ENCODE assay signal across 14 mouse cellular contexts in the genomic region with DNA sequence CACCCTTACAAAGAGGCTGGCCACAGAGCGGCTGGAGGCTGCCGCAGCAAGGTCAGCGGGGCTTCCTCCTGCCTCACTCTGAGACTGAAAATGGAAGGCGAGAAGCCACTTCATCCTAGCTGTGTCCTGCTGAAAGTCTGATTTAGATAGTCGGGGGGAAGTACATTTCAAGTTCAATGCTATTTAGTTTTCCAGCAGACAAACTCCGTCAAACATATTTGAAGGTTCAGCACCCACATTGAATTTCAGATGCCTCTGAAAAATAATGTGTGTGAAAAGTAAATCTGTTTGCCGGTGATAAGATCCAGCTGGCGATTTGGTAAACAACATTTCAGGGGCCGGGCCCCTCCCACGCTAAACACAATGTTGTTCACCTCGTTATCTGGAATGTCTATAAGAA. TPM values are rescaled to one million over a fixed set of nuclear protein-coding genes. Genes with fewer than 3 reads are reported as not detected.
DNase-seq lines count a peak whose midpoint lies in the region; ATAC-seq lines count a peak whose summit lies in the region.
"Had no signal": no experiment of that assay in that cellular context is flagged by ENCODE, and none has a peak within 500 bp of the region (broad histone marks: within the 10 kb centered on the region; RNA-seq: fewer than 3 reads in every experiment).

No protein-coding gene starts in this region.

- H3K9ac ChIP-seq in embryonic facial prominence, embryonic 11.5 days (replicated peaks; ENCODE audit: low read length), result no peak overlapping the region
- no peak overlapping the region for H3K9ac ChIP-seq in hindbrain, embryonic 11.5 days (ENCODE audit: low read depth, low read length)
- no peak overlapping the region for H3K9ac ChIP-seq in hindbrain, embryonic 14.5 days
- H3K9ac ChIP-seq in midbrain, embryonic 11.5 days (ENCODE audit: low read length), result no peak overlapping the region
- no peak overlapping the region for H3K9ac ChIP-seq in midbrain, embryonic 15.5 days
- no peak overlapping the region for H3K9ac ChIP-seq in limb, embryonic 12.5 days (replicated peaks)
- H3K9ac ChIP-seq: embryonic facial prominence, embryonic 12.5 days had no signal

- H3K9me3 ChIP-seq in embryonic facial prominence, embryonic 11.5 days (replicated peaks; ENCODE audit: control insufficient read depth, low read length), result no peaks in the 10 kb centered on the region
- H3K9me3 ChIP-seq in embryonic facial prominence, embryonic 10.5 days, result no peaks in the 10 kb centered on the region
- H3K9me3 ChIP-seq in hindbrain, embryonic 11.5 days (ENCODE audit: control insufficient read depth, low read length), result no peaks in the 10 kb centered on the region
- no peaks in the 10 kb centered on the region for H3K9me3 ChIP-seq in hindbrain, embryonic 14.5 days (ENCODE audit: control insufficient read depth, low read length)
- H3K9me3 ChIP-seq in midbrain, embryonic 11.5 days (ENCODE audit: control insufficient read depth, low read length), result no peaks in the 10 kb centered on the region
- H3K9me3 ChIP-seq in midbrain, embryonic 15.5 days, result no peaks in the 10 kb centered on the region
- H3K9me3 ChIP-seq in limb, embryonic 12.5 days, result no peaks in the 10 kb centered on the region
- H3K9me3 ChIP-seq: embryonic facial prominence, embryonic 12.5 days had no signal

- H3K4me1 ChIP-seq in embryonic facial prominence, embryonic 11.5 days (ENCODE audit: control insufficient read depth, insufficient read depth, low read length), result no peaks in the 10 kb centered on the region
- no peaks in the 10 kb centered on the region for H3K4me1 ChIP-seq in embryonic facial prominence, embryonic 10.5 days
- H3K4me1 ChIP-seq in hindbrain, embryonic 11.5 days (replicated peaks; ENCODE audit: control insufficient read depth, insufficient read depth, low read length), result no peaks in the 10 kb centered on the region
- H3K4me1 ChIP-seq in hindbrain, embryonic 14.5 days (replicated peaks; ENCODE audit: control insufficient read depth, insufficient read depth, low read length), result no peaks in the 10 kb centered on the region
- no peaks in the 10 kb centered on the region for H3K4me1 ChIP-seq in midbrain, embryonic 11.5 days (ENCODE audit: control insufficient read depth, insufficient read depth, low read length)
- H3K4me1 ChIP-seq in midbrain, embryonic 15.5 days, result no peaks in the 10 kb centered on the region
- no peaks in the 10 kb centered on the region; the same call in 1 of the 2 replicates for H3K4me1 ChIP-seq in limb, embryonic 12.5 days (replicated peaks)
- H3K4me1 ChIP-seq: embryonic facial prominence, embryonic 12.5 days had no signal

- H3K27me3 ChIP-seq in embryonic facial prominence, embryonic 11.5 days (ENCODE audit: control insufficient read depth, insufficient read depth, low read length), result no peaks in the 10 kb centered on the region
- no peaks in the 10 kb centered on the region for H3K27me3 ChIP-seq in embryonic facial prominence, embryonic 10.5 days (replicated peaks; ENCODE audit: low read depth, poor library complexity, severe bottlenecking)
- no peaks in the 10 kb centered on the region for H3K27me3 ChIP-seq in hindbrain, embryonic 11.5 days (ENCODE audit: control insufficient read depth, insufficient read depth, low read length)
- no peaks in the 10 kb centered on the region for H3K27me3 ChIP-seq in hindbrain, embryonic 14.5 days (ENCODE audit: control insufficient read depth, insufficient read depth, low read length)
- no peaks in the 10 kb centered on the region for H3K27me3 ChIP-seq in midbrain, embryonic 11.5 days (ENCODE audit: control insufficient read depth, insufficient read depth, low read length)
- no peaks in the 10 kb centered on the region for H3K27me3 ChIP-seq in midbrain, embryonic 15.5 days (replicated peaks)
- H3K27me3 ChIP-seq in limb, embryonic 12.5 days, result peaks cover 7% of the 10 kb centered on the region; the same call in 1 of the 2 replicates
- H3K27me3 ChIP-seq: embryonic facial prominence, embryonic 12.5 days had no signal

- H3K36me3 ChIP-seq in embryonic facial prominence, embryonic 11.5 days (replicated peaks; ENCODE audit: control insufficient read depth, insufficient read depth, low read depth, low read length), result no peaks in the 10 kb centered on the region
- H3K36me3 ChIP-seq in embryonic facial prominence, embryonic 10.5 days (replicated peaks), result no peaks in the 10 kb centered on the region
- no peaks in the 10 kb centered on the region for H3K36me3 ChIP-seq in hindbrain, embryonic 11.5 days (ENCODE audit: control insufficient read depth, insufficient read depth, low read length)
- no peaks in the 10 kb centered on the region for H3K36me3 ChIP-seq in hindbrain, embryonic 14.5 days (replicated peaks; ENCODE audit: control insufficient read depth, insufficient read depth)
- no peaks in the 10 kb centered on the region for H3K36me3 ChIP-seq in midbrain, embryonic 11.5 days (ENCODE audit: control insufficient read depth, insufficient read depth, low read length)
- H3K36me3 ChIP-seq in midbrain, embryonic 15.5 days (replicated peaks), result no peaks in the 10 kb centered on the region
- no peaks in the 10 kb centered on the region for H3K36me3 ChIP-seq in limb, embryonic 12.5 days
- H3K36me3 ChIP-seq: embryonic facial prominence, embryonic 12.5 days had no signal

- DNase-seq in embryonic facial prominence, embryonic 11.5 days (ENCODE audit: low spot score), result peak; percentile 5
- no peak for DNase-seq in embryonic facial prominence, embryonic 10.5 days (ENCODE audit: low spot score)
- DNase-seq in hindbrain, embryonic 11.5 days (ENCODE audit: low spot score), result peak; percentile 9
- no peak for DNase-seq in hindbrain, embryonic 14.5 days (ENCODE audit: low spot score)
- DNase-seq in midbrain, embryonic 11.5 days (ENCODE audit: low spot score, missing footprints), result peak; percentile 84
- DNase-seq in right cerebral cortex, postnatal 36 days (ENCODE audit: low spot score in 2 of 2), result no peak
- DNase-seq: adrenal gland, postnatal 25 days; cerebellum, adult 11-12 months; liver; thymus, postnatal 14 days had no signal

- WGBS in embryonic facial prominence, embryonic 11.5 days, result 25% methylated on average over 11 of the region's 11 CpGs
- WGBS in embryonic facial prominence, embryonic 10.5 days, result 32% methylated on average over 11 of the region's 11 CpGs
- 27% methylated on average over 11 of the region's 11 CpGs for WGBS in hindbrain, embryonic 11.5 days
- WGBS in hindbrain, embryonic 14.5 days, result 21% methylated on average over 11 of the region's 11 CpGs
- 34% methylated on average over 11 of the region's 11 CpGs for WGBS in midbrain, embryonic 11.5 days
- 26% methylated on average over 11 of the region's 11 CpGs for WGBS in midbrain, embryonic 15.5 days
- 23% methylated on average over 11 of the region's 11 CpGs for WGBS in limb, embryonic 12.5 days

- no peak overlapping the region for H3K27ac ChIP-seq in embryonic facial prominence, embryonic 11.5 days (replicated peaks; ENCODE audit: low read depth, low read length)
- no peak overlapping the region for H3K27ac ChIP-seq in embryonic facial prominence, embryonic 10.5 days (replicated peaks)
- H3K27ac ChIP-seq in hindbrain, embryonic 11.5 days (ENCODE audit: low read depth, low read length), result no peak overlapping the region
- H3K27ac ChIP-seq in hindbrain, embryonic 14.5 days, result no peak overlapping the region
- H3K27ac ChIP-seq in midbrain, embryonic 11.5 days (ENCODE audit: low read depth, low read length), result no peak overlapping the region
- H3K27ac ChIP-seq in midbrain, embryonic 15.5 days, result no peak overlapping the region
- H3K27ac ChIP-seq in limb, embryonic 12.5 days, result no peak overlapping the region
- H3K27ac ChIP-seq: embryonic facial prominence, embryonic 12.5 days; hindbrain, postnatal 0 days had no signal

- no peak overlapping the region for H3K4me3 ChIP-seq in embryonic facial prominence, embryonic 11.5 days (ENCODE audit: low read depth, low read length)
- no peak overlapping the region for H3K4me3 ChIP-seq in embryonic facial prominence, embryonic 10.5 days
- H3K4me3 ChIP-seq in hindbrain, embryonic 11.5 days (ENCODE audit: low read depth, low read length), result no peak overlapping the region
- no peak overlapping the region for H3K4me3 ChIP-seq in hindbrain, embryonic 14.5 days (replicated peaks; ENCODE audit: low read length)
- H3K4me3 ChIP-seq in midbrain, embryonic 11.5 days (ENCODE audit: low read depth, low read length), result no peak overlapping the region
- H3K4me3 ChIP-seq in midbrain, embryonic 15.5 days, result no peak overlapping the region
- no peak overlapping the region for H3K4me3 ChIP-seq in limb, embryonic 12.5 days (replicated peaks)
- H3K4me3 ChIP-seq: embryonic facial prominence, embryonic 12.5 days had no signal

- ATAC-seq in embryonic facial prominence, embryonic 11.5 days (replicated peaks; ENCODE audit: insufficient number of reproducible peaks, low FRiP score, low TSS enrichment, low read depth), result no peak
- no peak for ATAC-seq in hindbrain, embryonic 11.5 days (ENCODE audit: low FRiP score)
- ATAC-seq in hindbrain, embryonic 14.5 days (ENCODE audit: low FRiP score), result no peak
- ATAC-seq in midbrain, embryonic 11.5 days (ENCODE audit: low FRiP score), result no peak
- ATAC-seq in midbrain, embryonic 15.5 days (replicated peaks), result no peak
- no peak for ATAC-seq in limb, embryonic 12.5 days (ENCODE audit: insufficient number of reproducible peaks, insufficient read depth, low FRiP score, low TSS enrichment, low read depth)
- ATAC-seq: hindbrain, postnatal 0 days had no signal

- no peak overlapping the region for H3K4me2 ChIP-seq in embryonic facial prominence, embryonic 11.5 days (ENCODE audit: low read depth, low read length)
- H3K4me2 ChIP-seq in hindbrain, embryonic 11.5 days (replicated peaks; ENCODE audit: low read depth, low read length), result no peak overlapping the region
- no peak overlapping the region for H3K4me2 ChIP-seq in hindbrain, embryonic 14.5 days (replicated peaks)
- H3K4me2 ChIP-seq in midbrain, embryonic 11.5 days, result no peak overlapping the region; the same call in 1 of the 2 replicates
- H3K4me2 ChIP-seq in midbrain, embryonic 15.5 days, result no peak overlapping the region
- peak overlapping the region; percentile 29 for H3K4me2 ChIP-seq in limb, embryonic 12.5 days
- H3K4me2 ChIP-seq: embryonic facial prominence, embryonic 12.5 days had no signal

RNA-seq across cellular contexts. Expression of a gene that starts 22.8 kb away (rescaled TPM):
- 28.7 and 29.6 TPM in 2 replicates for polyA plus RNA-seq in embryonic facial prominence, embryonic 11.5 days (2014; fragmentation: Nextera tagmentation; extraction: Ambion mirVana)
- 24.6 and 26.6 TPM in 2 replicates for polyA plus RNA-seq in embryonic facial prominence, embryonic 10.5 days (2016; fragmentation: Nextera tagmentation; extraction: Ambion mirVana)
- 24.7 and 29.4 TPM in 2 replicates for polyA plus RNA-seq in hindbrain, embryonic 11.5 days (2014; fragmentation: Nextera tagmentation; extraction: Ambion mirVana)
- polyA plus RNA-seq in hindbrain, embryonic 14.5 days (2014; fragmentation: Nextera tagmentation; extraction: Ambion mirVana), result 32.9 and 38.5 TPM in 2 replicates
- 28.0 and 31.8 TPM in 2 replicates for polyA plus RNA-seq in midbrain, embryonic 11.5 days (2014; fragmentation: Nextera tagmentation; extraction: Ambion mirVana)
- polyA plus RNA-seq in midbrain, embryonic 15.5 days (2015; fragmentation: Nextera tagmentation; extraction: Ambion mirVana), result 32.9 and 35.7 TPM in 2 replicates
- 29.3 and 30.3 TPM in 2 replicates for polyA plus RNA-seq in limb, embryonic 12.5 days (2016; fragmentation: Nextera tagmentation; extraction: Ambion mirVana)

Comparison
In these comparisons a context has a peak if more than half of its experiments do, and no peak if none do; other contexts are left out.
1. DNase-seq: peak in embryonic facial prominence, embryonic 11.5 days (single experiment), hindbrain, embryonic 11.5 days (single experiment) and midbrain, embryonic 11.5 days (single experiment); none in embryonic facial prominence, embryonic 10.5 days (single experiment), hindbrain, embryonic 14.5 days (single experiment) and right cerebral cortex, postnatal 36 days (0 of 2).